Mouse (Mus musculus): Measurements from ENCODE around the gene Tap1. TPM values are rescaled to one million over a fixed set of nuclear protein-coding genes. Genes with fewer than 3 reads are reported as not detected.

Tap1 gene
- polyA plus RNA-seq, 1 experiment from 2014 or later = 4.1 TPM

GRCm38 (mm10) chr17:34152923-34153322, 34.4 kb upstream of the Tap1 start, which contains the start of gene H2-DMb1:
Gene H2-DMb1, plus strand, starts transcription at chr17:34153072.
- Histone ChIP-seq H3K4me1 (replicated peaks) (no peaks in the 10 kb centered on the region), H3K9me3 (no peaks in the 10 kb centered on the region), H3K36me3 (no peaks in the 10 kb centered on the region), H3K27ac (no peak within 1 kb of the TSS), H3K4me2 (no peak within 1 kb of the TSS), H3K4me3 (replicated peaks) (no peak within 1 kb of the TSS), H3K27me3 (no peaks in the 10 kb centered on the region; the same call in 1 of the 2 replicates), H3K9ac (replicated peaks) (no peak within 1 kb of the TSS)
- no peak for ATAC-seq (ENCODE audit: insufficient number of reproducible peaks, insufficient read depth, low FRiP score, low TSS enrichment, low read depth)
- WGBS = 52% methylated on average over 4 of the region's 4 CpGs

- H3K4me2 ChIP-seq = no peak overlapping the region
- 61% methylated on average over 5 of the region's 5 CpGs for WGBS
- no peak overlapping the region for H3K4me3 ChIP-seq (replicated peaks)
- no peak overlapping the region for H3K27ac ChIP-seq
- no peaks in the 10 kb centered on the region for H3K36me3 ChIP-seq
- peaks cover 7% of the 10 kb centered on the region for H3K27me3 ChIP-seq
- H3K9me3 ChIP-seq = no peaks in the 10 kb centered on the region
- ATAC-seq (ENCODE audit: insufficient number of reproducible peaks, insufficient read depth, low FRiP score, low TSS enrichment, low read depth) = no peak
- H3K4me1 ChIP-seq (replicated peaks) = no peaks in the 10 kb centered on the region
- H3K9ac ChIP-seq (replicated peaks) = no peak overlapping the region
Measured at GRCm38 (mm10) chr17:34155534-34155933, 31.8 kb upstream of the Tap1 start.

- Histone ChIP-seq H3K4me1 (replicated peaks) (no peaks in the 10 kb centered on the region), H3K4me3 (replicated peaks) (no peak overlapping the region), H3K27ac (no peak overlapping the region), H3K9me3 (0 out of 2 replicates have a peak, but pooled peaks cover 4% of the 10 kb centered on the region), H3K9ac (replicated peaks) (no peak overlapping the region), H3K36me3 (no peaks in the 10 kb centered on the region), H3K4me2 (no peak overlapping the region), H3K27me3 (peaks cover 19% of the 10 kb centered on the region)
- ATAC-seq (ENCODE audit: insufficient number of reproducible peaks, insufficient read depth, low FRiP score, low TSS enrichment, low read depth) = no peak
- 40% methylated on average over 9 of the region's 9 CpGs for WGBS
Measured at GRCm38 (mm10) chr17:34164202-34164895, 23.0 kb upstream of the Tap1 start.

GRCm38 (mm10) chr17:34165033-34165730, 22.2 kb upstream of the Tap1 start:
- no peak for ATAC-seq (ENCODE audit: insufficient number of reproducible peaks, insufficient read depth, low FRiP score, low TSS enrichment, low read depth)
- WGBS = 80% methylated on average over 6 of the region's 6 CpGs
- no peaks in the 10 kb centered on the region for H3K36me3 ChIP-seq
- no peak overlapping the region for H3K4me2 ChIP-seq
- H3K4me3 ChIP-seq (replicated peaks) = no peak overlapping the region
- H3K9me3 ChIP-seq = 0 out of 2 replicates have a peak, but pooled peaks cover 4% of the 10 kb centered on the region
- no peak overlapping the region for H3K9ac ChIP-seq (replicated peaks)
- no peaks in the 10 kb centered on the region for H3K4me1 ChIP-seq (replicated peaks)
- peaks cover 15% of the 10 kb centered on the region for H3K27me3 ChIP-seq
- no peak overlapping the region for H3K27ac ChIP-seq

GRCm38 (mm10) chr17:34169279-34169678, 18.1 kb upstream of the Tap1 start:
- Histone ChIP-seq H3K4me3 (replicated peaks) (no peak overlapping the region), H3K9ac (replicated peaks) (no peak overlapping the region), H3K27me3 (peaks cover 12% of the 10 kb centered on the region), H3K36me3 (no peaks in the 10 kb centered on the region), H3K4me1 (replicated peaks) (no peaks in the 10 kb centered on the region), H3K4me2 (no peak overlapping the region), H3K27ac (no peak overlapping the region), H3K9me3 (peaks cover 11% of the 10 kb centered on the region; the same call in 1 of the 2 replicates)
- WGBS = 8% methylated on average over 2 of the region's 2 CpGs
- no peak for ATAC-seq (ENCODE audit: insufficient number of reproducible peaks, insufficient read depth, low FRiP score, low TSS enrichment, low read depth)

- Histone ChIP-seq H3K9ac (replicated peaks) (no peak overlapping the region), H3K9me3 (peaks cover 9% of the 10 kb centered on the region; the same call in 1 of the 2 replicates), H3K4me1 (replicated peaks) (no peaks in the 10 kb centered on the region), H3K27ac (no peak overlapping the region), H3K4me3 (replicated peaks) (no peak overlapping the region), H3K36me3 (no peaks in the 10 kb centered on the region), H3K4me2 (no peak overlapping the region), H3K27me3 (peaks cover 10% of the 10 kb centered on the region)
- ATAC-seq (ENCODE audit: insufficient number of reproducible peaks, insufficient read depth, low FRiP score, low TSS enrichment, low read depth) = no peak
- WGBS = 34% methylated on average over 4 of the region's 4 CpGs
Measured at GRCm38 (mm10) chr17:34170487-34170876, 16.9 kb upstream of the Tap1 start.

GRCm38 (mm10) chr17:34170877-34171498, 16.4 kb upstream of the Tap1 start:
- H3K27me3 ChIP-seq = peaks cover 10% of the 10 kb centered on the region
- no peaks in the 10 kb centered on the region for H3K36me3 ChIP-seq
- H3K4me3 ChIP-seq (replicated peaks) = no peak overlapping the region
- no peak for ATAC-seq (ENCODE audit: insufficient number of reproducible peaks, insufficient read depth, low FRiP score, low TSS enrichment, low read depth)
- no peak overlapping the region for H3K27ac ChIP-seq
- H3K9me3 ChIP-seq = peaks cover 7% of the 10 kb centered on the region; the same call in 1 of the 2 replicates
- no peak overlapping the region for H3K4me2 ChIP-seq
- 41% methylated on average over 13 of the region's 13 CpGs for WGBS
- H3K4me1 ChIP-seq (replicated peaks) = no peaks in the 10 kb centered on the region
- no peak overlapping the region for H3K9ac ChIP-seq (replicated peaks)

GRCm38 (mm10) chr17:34172528-34172927, 14.8 kb upstream of the Tap1 start:
- H3K4me1 ChIP-seq (replicated peaks) = no peaks in the 10 kb centered on the region
- H3K4me2 ChIP-seq = no peak overlapping the region
- H3K9ac ChIP-seq (replicated peaks) = no peak overlapping the region
- H3K36me3 ChIP-seq = no peaks in the 10 kb centered on the region
- peaks cover 18% of the 10 kb centered on the region; the same call in 1 of the 2 replicates for H3K9me3 ChIP-seq
- 96% methylated on average over 5 of the region's 5 CpGs for WGBS
- peaks cover 10% of the 10 kb centered on the region for H3K27me3 ChIP-seq
- ATAC-seq (ENCODE audit: insufficient number of reproducible peaks, insufficient read depth, low FRiP score, low TSS enrichment, low read depth) = no peak
- H3K4me3 ChIP-seq (replicated peaks) = no peak overlapping the region
- no peak overlapping the region for H3K27ac ChIP-seq

- H3K9ac ChIP-seq (replicated peaks) = no peak overlapping the region
- no peaks in the 10 kb centered on the region for H3K36me3 ChIP-seq
- H3K4me1 ChIP-seq (replicated peaks) = no peaks in the 10 kb centered on the region
- H3K27me3 ChIP-seq = peaks cover 4% of the 10 kb centered on the region; the same call in 1 of the 2 replicates
- no peak overlapping the region for H3K4me3 ChIP-seq (replicated peaks)
- 42% methylated on average over 1 of the region's 1 CpGs for WGBS
- no peak for ATAC-seq (ENCODE audit: insufficient number of reproducible peaks, insufficient read depth, low FRiP score, low TSS enrichment, low read depth)
- H3K4me2 ChIP-seq = no peak overlapping the region
- peaks cover 18% of the 10 kb centered on the region; the same call in 1 of the 2 replicates for H3K9me3 ChIP-seq
- no peak overlapping the region for H3K27ac ChIP-seq
Measured at GRCm38 (mm10) chr17:34174075-34174474, 13.3 kb upstream of the Tap1 start.

GRCm38 (mm10) chr17:34177179-34177578, 10.2 kb upstream of the Tap1 start:
- WGBS = 78% methylated on average over 4 of the region's 4 CpGs
- no peak for ATAC-seq (ENCODE audit: insufficient number of reproducible peaks, insufficient read depth, low FRiP score, low TSS enrichment, low read depth)
- H3K4me1 ChIP-seq (replicated peaks) = no peaks in the 10 kb centered on the region
- H3K4me3 ChIP-seq (replicated peaks) = no peak overlapping the region
- peaks cover 11% of the 10 kb centered on the region; the same call in 1 of the 2 replicates for H3K27me3 ChIP-seq
- H3K4me2 ChIP-seq = no peak overlapping the region
- H3K9ac ChIP-seq (replicated peaks) = no peak overlapping the region
- H3K9me3 ChIP-seq = peaks cover 18% of the 10 kb centered on the region; the same call in 1 of the 2 replicates
- H3K36me3 ChIP-seq = no peaks in the 10 kb centered on the region
- no peak overlapping the region for H3K27ac ChIP-seq

GRCm38 (mm10) chr17:34179019-34179418, 8.3 kb upstream of the Tap1 start:
- Histone ChIP-seq H3K9me3 (peaks cover 11% of the 10 kb centered on the region; the same call in 1 of the 2 replicates), H3K4me1 (replicated peaks) (no peaks in the 10 kb centered on the region), H3K27ac (no peak overlapping the region), H3K27me3 (peaks cover 29% of the 10 kb centered on the region), H3K4me2 (no peak overlapping the region), H3K4me3 (replicated peaks) (no peak overlapping the region), H3K36me3 (no peaks in the 10 kb centered on the region), H3K9ac (replicated peaks) (no peak overlapping the region)
- ATAC-seq (ENCODE audit: insufficient number of reproducible peaks, insufficient read depth, low FRiP score, low TSS enrichment, low read depth) = no peak
- WGBS = 65% methylated on average over 6 of the region's 6 CpGs

Data from limb, embryonic 12.5 days (tissue).